Mouse (Mus musculus) CH12.LX (cell line): ENCODE results near the gene Tada2b.

Experiments
- CTCF ChIP-seq, 2 experiments: IDR thresholded peaks in 1 of 2; conservative IDR thresholded peaks in 1 of 2; 2 replicates each; pipeline ENCODE4 v1.5.1; 2011 to 2012; ENCODE audit warnings: low read depth in 2 of 2, low read length in 2 of 2, improper control_type of control experiment in 1 of 2, inconsistent platforms in 1 of 2, mild to moderate bottlenecking in 1 of 2, moderate library complexity in 1 of 2
- ETS1 ChIP-seq: conservative IDR thresholded peaks from 2 replicates; pipeline ENCODE4 v1.6.1; 2012; ENCODE audit warnings: low read depth, mild to moderate bottlenecking, inconsistent platforms, low read length, improper control_type of control experiment, moderate library complexity
- POLR2A ChIP-seq: IDR thresholded peaks from 2 replicates; pipeline ENCODE4 v1.6.1; 2011; ENCODE audit warnings: low read depth, mild to moderate bottlenecking, improper control_type of control experiment, low read length
- RCOR1 ChIP-seq: conservative IDR thresholded peaks from 2 replicates; pipeline ENCODE4 v1.6.1; 2012; ENCODE audit warnings: low read depth, mild to moderate bottlenecking, inconsistent platforms, low read length, improper control_type of control experiment

- no peak for TF ChIP-seq CTCF (conservative IDR thresholded peaks at IDR 0.05 in 1 of 2, IDR thresholded peaks at IDR 0.05 in 1 of 2; ENCODE audit: low read depth in 2 of 2, low read length in 2 of 2)
- TF ChIP-seq RCOR1 = no peak
- TF ChIP-seq POLR2A = no peak
- TF ChIP-seq ETS1 = no peak
These were observed 39.1 kb downstream of the Tada2b start for GRCm38 (mm10) chr5:36445028-36445427.
